Mouse (Mus musculus): ENCODE results near the gene Ajap1. TPM values are rescaled to one million over a fixed set of nuclear protein-coding genes. Genes with fewer than 3 reads are reported as not detected.

The Ajap1 gene
- polyA plus RNA-seq (2021; fragmentation: Nextera tagmentation), result 15.5 and 19.0 TPM in 2 replicates
- long read RNA-seq, experiment 1, partial matches to known transcripts, result 10 of 22 reads
- long read RNA-seq, experiment 1, other reads (novel, unspliced or antisense), result 9 of 22 reads
- long read RNA-seq, experiment 2, transcript Ajap1-201 (6 exons, 3,048 nt), result major isoform, 16 of 34 reads
- long read RNA-seq, experiment 2, partial matches to known transcripts, result 7 of 34 reads
- long read RNA-seq, experiment 2, other reads (novel, unspliced or antisense), result 11 of 34 reads

GRCm38 (mm10) chr4:153482459-153483338 is at the start of gene Ajap1:
TSS of gene Ajap1 (minus strand) at chr4:153482811.

All from layer of hippocampus, adult 6 months (tissue).